Mouse (Mus musculus) CH12.LX (cell line): ENCODE results near the gene Ube2e1. TPM values are rescaled to one million over a fixed set of nuclear protein-coding genes. Genes with fewer than 3 reads are reported as not detected.
"Not testable (repeated sequence)": the region's sequence is repeated elsewhere in the genome, so short reads cannot be mapped to it uniquely, and the experiment has no call there.

Experiments used
- DNase-seq: peaks from one replicate; pipeline ENCODE4 v3.0.0-alpha.2; 2013; ENCODE audit errors: extremely low read depth
- H3K27ac ChIP-seq: 2 replicates; pipeline ENCODE4 v1.5.1; 2012; ENCODE audit warnings: low read depth, mild to moderate bottlenecking, control low read depth, moderate library complexity; ENCODE audit not compliant: insufficient read depth
- H3K27me3 ChIP-seq: replicated peaks from 2 replicates; pipeline ENCODE3; 2012; ENCODE audit warnings: inconsistent platforms
- H3K36me3 ChIP-seq, 2 experiments: replicated peaks in 1 of 2; 2 replicates each; pipeline versions ENCODE3 to v1.6.1; 2012; ENCODE audit warnings: inconsistent platforms in 1 of 2, low read length in 1 of 2, mild to moderate bottlenecking in 1 of 2, mixed read lengths in 1 of 2, moderate library complexity in 1 of 2; ENCODE audit not compliant: control insufficient read depth in 1 of 2, insufficient read depth in 1 of 2
- H3K4me1 ChIP-seq, 2 experiments: 2 replicates each; pipeline ENCODE4 v1.6.1; 2012; ENCODE audit warnings: inconsistent platforms in 1 of 2, moderate library complexity in 1 of 2; ENCODE audit not compliant: insufficient read depth in 2 of 2, control insufficient read depth in 1 of 2
- H3K4me2 ChIP-seq: 2 replicates; pipeline ENCODE4 v1.6.1; 2012; ENCODE audit warnings: low read depth, mild to moderate bottlenecking, control low read depth; ENCODE audit not compliant: poor library complexity, insufficient read depth, severe bottlenecking
- H3K4me3 ChIP-seq, 3 experiments: fragments of 150-350 bp in 1 of 3; sonication (generic) in 1 of 3; replicated peaks in 1 of 3; 2 replicates each; pipeline versions ENCODE3 to v1.5.1; 2011 to 2012; ENCODE audit warnings: low read depth in 2 of 3, low read length in 2 of 3, mild to moderate bottlenecking in 2 of 3, moderate library complexity in 2 of 3, control low read depth in 1 of 3, improper control_type of control experiment in 1 of 3, inconsistent platforms in 1 of 3, mixed read lengths in 1 of 3; ENCODE audit not compliant: poor library complexity in 1 of 3
- H3K79me2 ChIP-seq: replicated peaks from 2 replicates; pipeline ENCODE4 v1.6.1; 2012; ENCODE audit warnings: mild to moderate bottlenecking, moderate library complexity; ENCODE audit not compliant: control insufficient read depth, poor library complexity, insufficient read depth, severe bottlenecking; ENCODE audit errors: extremely low read depth
- H3K9ac ChIP-seq: 2 replicates; pipeline ENCODE4 v1.6.1; 2012; ENCODE audit warnings: low read depth, mild to moderate bottlenecking, control low read depth, moderate library complexity; ENCODE audit not compliant: insufficient read depth
- H3K9me3 ChIP-seq: replicated peaks from 2 replicates; pipeline ENCODE3; 2012; ENCODE audit warnings: low read length, inconsistent platforms, mixed read lengths
- CHD2 ChIP-seq: IDR thresholded peaks from 2 replicates; pipeline ENCODE4 v1.6.1; 2011; ENCODE audit warnings: low read length, improper control_type of control experiment
- E2F4 ChIP-seq: IDR thresholded peaks from 2 replicates; pipeline ENCODE4 v1.6.1; 2011; ENCODE audit warnings: low read depth, low read length, improper control_type of control experiment; ENCODE audit not compliant: insufficient replicate concordance
- GABPA ChIP-seq: IDR thresholded peaks from 2 replicates; pipeline ENCODE4 v1.6.1; 2012; ENCODE audit warnings: low read depth, low read length, improper control_type of control experiment, inconsistent platforms; ENCODE audit not compliant: insufficient replicate concordance
- JUND ChIP-seq: conservative IDR thresholded peaks from 2 replicates; pipeline ENCODE4 v1.6.1; 2011; ENCODE audit warnings: low read depth, low read length, improper control_type of control experiment
- KAT2A ChIP-seq: IDR thresholded peaks from 2 replicates; pipeline ENCODE4 v1.6.1; 2012; ENCODE audit warnings: low read length, improper control_type of control experiment, inconsistent platforms; ENCODE audit not compliant: insufficient replicate concordance
- MAFK ChIP-seq: IDR thresholded peaks from 2 replicates; pipeline ENCODE4 v1.6.1; 2011; ENCODE audit warnings: low read length, improper control_type of control experiment; ENCODE audit not compliant: insufficient replicate concordance
- MAZ ChIP-seq: IDR thresholded peaks from 2 replicates; pipeline ENCODE4 v1.6.1; 2012; ENCODE audit warnings: low read depth, mild to moderate bottlenecking, inconsistent platforms, low read length, improper control_type of control experiment, moderate library complexity
- MEF2A ChIP-seq: IDR thresholded peaks from 2 replicates; pipeline ENCODE4 v1.6.1; 2014; ENCODE audit warnings: low read depth, mild to moderate bottlenecking, inconsistent platforms, low read length, improper control_type of control experiment, borderline replicate concordance
- MXI1 ChIP-seq: IDR thresholded peaks from 2 replicates; pipeline ENCODE4 v1.6.1; 2011; ENCODE audit warnings: mild to moderate bottlenecking, low read depth, low read length, improper control_type of control experiment
- MYC ChIP-seq: IDR thresholded peaks from 2 replicates; pipeline ENCODE4 v1.6.1; 2011; ENCODE audit warnings: low read depth, mild to moderate bottlenecking, improper control_type of control experiment, low read length
- PAX5 ChIP-seq: IDR thresholded peaks from 2 replicates; pipeline ENCODE4 v1.6.1; 2012; ENCODE audit warnings: low read length, inconsistent platforms, mixed read lengths
- POLR2AphosphoS2 ChIP-seq: IDR thresholded peaks from 2 replicates; pipeline ENCODE4 v1.6.1; 2011; ENCODE audit warnings: low read depth, low read length, improper control_type of control experiment
- RAD21 ChIP-seq: IDR thresholded peaks from 2 replicates; pipeline ENCODE4 v1.6.1; 2011; ENCODE audit warnings: low read depth, mild to moderate bottlenecking, low read length, improper control_type of control experiment, moderate library complexity
- SIN3A ChIP-seq: IDR thresholded peaks from 2 replicates; pipeline ENCODE4 v1.6.1; 2012; ENCODE audit warnings: low read length, improper control_type of control experiment, inconsistent platforms
- UBTF ChIP-seq: IDR thresholded peaks from 2 replicates; pipeline ENCODE4 v1.6.1; 2012; ENCODE audit warnings: low read depth, mild to moderate bottlenecking, inconsistent platforms, low read length, improper control_type of control experiment, moderate library complexity
- USF2 ChIP-seq: conservative IDR thresholded peaks from 2 replicates; pipeline ENCODE4 v1.6.1; 2011; ENCODE audit warnings: low read depth, low read length, improper control_type of control experiment
- ZC3H11A ChIP-seq: IDR thresholded peaks from 2 replicates; pipeline ENCODE4 v1.6.1; 2012; ENCODE audit warnings: low read depth, mild to moderate bottlenecking, inconsistent platforms, low read length, improper control_type of control experiment
- ZNF384 ChIP-seq: IDR thresholded peaks from 2 replicates; pipeline ENCODE4 v1.6.1; 2012; ENCODE audit warnings: low read depth, low read length, improper control_type of control experiment, inconsistent platforms
- dilution Hi-C: fragments of 300-500 bp; cut with MboI; formaldehyde crosslinking; loops from 2 replicates; pipeline ENCODE4 v1.14.3; 2020; ENCODE audit warnings: low sequenced_read_pairs; ENCODE audit not compliant: extremely low pct_unique_long_range_greater_than_20kb, extremely low pct_ligation_motif_present
- in situ Hi-C: fragments of 300-500 bp; cut with MboI; formaldehyde crosslinking; loops from 3 replicates; pipeline ENCODE4 v1.14.3; 2019; ENCODE audit warnings: low sequenced_read_pairs, low pct_ligation_motif_present, low pct_unique_long_range_greater_than_20kb, mixed read lengths
- polyA plus RNA-seq: library from polyadenylated mRNA; unstranded; fragments of >175 nt; gene quantifications from 2 replicates; pipeline ENCODE4 v1.2.1, GENCODE M21; 2012; ENCODE audit warnings: low read depth; ENCODE audit not compliant: insufficient read length
- total RNA-seq, 2 experiments: library from RNA; depleted of rRNA; stranded (reverse); fragments of 300-350 nt in 1 of 2; fragments of >200 nt in 1 of 2; gene quantifications; 2 replicates each; pipeline ENCODE4 v1.2.3; 2012 to 2014

Ube2e1 gene
- total and polyA plus RNA-seq, 3 experiments = 28.1 to 202 (median 183) TPM

DNA sequence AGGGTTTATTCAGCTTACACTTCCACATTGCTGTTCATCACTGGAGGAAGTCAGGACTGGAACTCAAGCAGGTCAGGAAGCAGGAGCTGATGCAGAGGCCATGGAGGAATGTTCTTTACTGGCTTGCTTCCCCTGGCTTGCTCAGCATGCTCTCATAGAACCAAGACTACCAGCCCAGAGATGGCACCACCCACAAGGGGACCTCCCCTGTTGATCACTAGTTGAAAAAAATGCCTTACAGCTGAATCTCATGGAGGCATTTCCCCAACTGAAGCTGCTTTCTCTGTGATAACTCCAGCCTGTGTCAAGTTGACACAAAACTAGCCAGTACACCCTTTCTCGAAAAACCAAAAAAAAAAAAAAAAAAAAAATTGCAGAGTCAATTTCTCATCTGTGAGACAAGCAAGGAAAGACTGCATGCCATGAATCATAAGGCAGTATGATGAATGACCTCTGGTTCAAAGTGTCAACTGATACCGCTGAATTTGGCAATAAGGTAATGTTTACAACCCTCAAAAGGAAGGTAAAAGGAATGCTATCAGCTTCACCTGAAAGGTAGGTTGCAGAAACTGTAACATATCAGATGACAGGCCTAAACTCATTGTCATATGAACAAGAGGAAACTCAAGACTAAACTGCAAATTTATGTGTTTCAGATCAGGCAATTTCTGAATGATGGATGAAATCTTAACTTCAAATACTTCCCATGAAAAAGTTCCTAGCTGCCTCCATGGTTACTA, 95.0 kb downstream of the Ube2e1 start:
- dilution Hi-C loops, DNase-seq, H3K79me2 ChIP-seq, H3K27ac ChIP-seq, H3K9ac ChIP-seq, H3K9me3 ChIP-seq, H3K36me3 ChIP-seq, H3K4me3 ChIP-seq: not testable (repeated sequence)
- peak overlapping the region; percentile 83; the same call in 1 of the 2 replicates for H3K4me2 ChIP-seq
- H3K27me3 ChIP-seq = peaks cover 11% of the 10 kb centered on the region
- TF ChIP-seq ZNF384 = peak; percentile 58
- H3K4me1 ChIP-seq = peaks cover 0 to 45% of the 10 kb centered on the region in 2 experiments; a peak in 2 of 4 replicates
- in situ Hi-C loops = loop anchor here (5.0 kb wide), 1 partner anchor 36 kb away; the partner anchor contains the start of genes Nkiras1 and Rpl15

DNA sequence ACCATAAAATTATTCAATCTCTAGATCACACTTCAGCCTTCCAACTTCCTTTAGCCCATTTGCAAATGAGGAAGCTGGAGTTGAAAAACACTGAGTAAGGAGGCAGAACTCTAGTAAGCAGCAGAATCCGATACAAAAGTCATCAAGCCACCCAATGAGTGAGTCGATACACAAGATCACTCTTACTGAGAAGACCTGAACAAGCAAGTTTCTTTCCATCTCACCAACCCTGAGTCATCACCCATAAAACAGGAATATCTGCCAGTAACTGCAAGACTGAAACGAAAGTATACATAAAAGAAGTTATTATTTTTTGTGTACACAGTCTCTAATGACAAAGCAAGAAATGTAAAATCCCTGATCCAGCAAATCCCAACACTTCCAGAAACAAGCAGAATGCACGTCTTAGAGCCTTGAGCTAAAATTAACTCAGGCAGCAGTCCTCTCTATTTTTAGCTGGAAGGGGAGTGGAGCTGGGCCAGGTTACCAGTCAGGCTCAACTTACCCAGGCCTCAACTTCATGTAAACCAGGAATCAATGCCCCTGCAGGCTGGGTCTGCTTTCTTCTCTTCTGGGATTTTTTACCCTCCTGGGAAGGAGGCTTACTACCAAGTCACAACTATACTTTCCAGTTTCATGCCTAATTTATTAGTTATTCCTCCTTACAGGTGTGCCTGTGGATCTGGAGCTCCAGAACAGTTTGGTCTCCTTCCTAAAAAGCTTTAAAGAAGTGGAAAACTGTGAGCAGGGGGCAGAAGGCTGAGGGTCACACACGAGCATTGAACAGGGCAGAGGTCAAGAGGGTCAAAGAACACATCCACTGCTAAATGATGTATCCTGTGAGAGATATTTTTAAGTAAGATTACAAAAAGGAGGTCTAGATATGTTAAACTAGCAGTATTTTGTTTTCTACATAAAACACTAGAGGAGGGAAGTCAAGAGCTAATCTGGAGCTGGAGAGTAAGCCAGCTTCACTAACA, 97.4 kb downstream of the Ube2e1 start:
- DNase-seq = peak; percentile 29
- H3K36me3 ChIP-seq = no peaks in the 10 kb centered on the region
- peak; percentile 28; the same call in 1 of the 2 replicates for TF ChIP-seq MAFK
- no peak for TF ChIP-seq MXI1
- no peak for TF ChIP-seq MYC
- TF ChIP-seq JUND = no peak
- no peak for TF ChIP-seq UBTF
- TF ChIP-seq MEF2A = no peak
- no peaks in the 10 kb centered on the region for H3K27me3 ChIP-seq
- peak overlapping the region; percentile 91 for H3K4me2 ChIP-seq
- H3K79me2 ChIP-seq = no peaks in the 10 kb centered on the region
- no peak overlapping the region for H3K27ac ChIP-seq
- in situ Hi-C loops = no loop called here
- dilution Hi-C loops = no loop called here
- peak overlapping the region; percentile 62 for H3K9ac ChIP-seq
- peak overlapping the region in 1 of 3 experiments; percentile 7 for H3K4me3 ChIP-seq
- H3K9me3 ChIP-seq = no peaks in the 10 kb centered on the region
- H3K4me1 ChIP-seq = peaks cover 0 to 37% of the 10 kb centered on the region in 2 experiments; a peak in 2 of 4 replicates

DNA sequence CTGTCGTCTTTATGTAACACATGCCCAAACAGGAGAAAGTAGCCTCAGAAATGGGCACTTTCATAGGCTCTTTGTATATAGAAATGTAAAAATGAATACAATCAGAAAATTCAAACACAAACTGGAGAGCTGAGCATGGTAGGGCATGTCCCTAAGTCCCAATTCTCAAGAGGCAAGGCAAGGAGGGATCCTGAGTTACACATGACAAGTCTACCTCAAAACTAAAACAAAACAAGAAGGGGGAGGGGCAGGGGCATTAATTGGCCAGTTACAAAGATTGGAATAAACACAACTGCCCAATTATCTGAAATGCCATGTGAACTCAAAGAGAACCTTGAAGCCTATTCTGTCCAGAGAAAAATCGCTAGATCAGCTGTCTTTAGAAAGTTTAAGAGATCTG, 98.6 kb downstream of the Ube2e1 start:
- H3K4me2 ChIP-seq = no peak overlapping the region
- in situ Hi-C loops (no loop called here), dilution Hi-C loops (no loop called here)
- no peaks in the 10 kb centered on the region for H3K36me3 ChIP-seq
- no peaks in the 10 kb centered on the region for H3K79me2 ChIP-seq
- no peak for DNase-seq
- no peak overlapping the region for H3K4me3 ChIP-seq
- peaks cover 0 to 37% of the 10 kb centered on the region in 2 experiments; a peak in 2 of 4 replicates for H3K4me1 ChIP-seq
- H3K9ac ChIP-seq = no peak overlapping the region
- no peaks in the 10 kb centered on the region for H3K9me3 ChIP-seq
- H3K27me3 ChIP-seq = no peaks in the 10 kb centered on the region
- H3K27ac ChIP-seq = no peak overlapping the region
- TF ChIP-seq UBTF (no peak), POLR2AphosphoS2 (no peak), PAX5 (no peak), USF2 (no peak), GABPA (no peak), MAZ (no peak), RAD21 (no peak), CHD2 (no peak), E2F4 (no peak), SIN3A (no peak), KAT2A (no peak), ZC3H11A (no peak), JUND (no peak)
